Mouse (Mus musculus): Measurements from ENCODE around the gene Myrip. TPM values are rescaled to one million over a fixed set of nuclear protein-coding genes. Genes with fewer than 3 reads are reported as not detected.
"Not testable (repeated sequence)": the region's sequence is repeated elsewhere in the genome, so short reads cannot be mapped to it uniquely, and the experiment has no call there.

Gene Myrip
- 0.29 and 0.31 TPM in 2 replicates for polyA plus RNA-seq (2015; fragmentation: Nextera tagmentation; extraction: Ambion mirVana)

- not testable (repeated sequence) for H3K4me2 ChIP-seq; H3K36me3 ChIP-seq; H3K9me3 ChIP-seq; H3K27ac ChIP-seq; H3K4me3 ChIP-seq; ATAC-seq (ENCODE audit: borderline replicate concordance, extremely low read depth, low FRiP score, low TSS enrichment); H3K9ac ChIP-seq
- WGBS, result 71% methylated on average over 1 of the region's 1 CpGs
- Histone ChIP-seq H3K4me1 (peaks cover 14% of the 10 kb centered on the region; the same call in 1 of the 2 replicates), H3K27me3 (peaks cover 51% of the 10 kb centered on the region)
Measured at GRCm38 (mm10) chr9:120301213-120301612, at the start of gene Myrip. TSS of gene Myrip (plus strand) at chr9:120301513.

DNA sequence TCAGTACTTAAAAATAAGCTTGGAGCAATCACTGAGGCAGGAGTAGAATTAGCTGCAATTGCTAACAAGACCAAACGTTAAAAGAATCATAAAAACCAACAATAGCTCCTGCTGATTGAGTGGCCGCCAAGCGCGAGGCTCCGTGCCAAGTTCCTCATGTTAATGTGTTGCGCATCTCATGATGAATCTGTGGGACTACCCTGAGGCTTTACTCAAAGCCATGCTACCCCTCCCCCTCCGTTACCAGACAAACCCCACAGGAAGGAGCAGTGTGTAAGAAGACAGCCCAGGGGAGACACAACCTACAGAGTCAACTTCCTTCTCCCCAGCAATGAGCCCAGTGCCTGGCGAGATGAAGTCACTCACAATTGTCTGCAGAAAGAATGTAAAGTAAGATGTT, 41.5 kb upstream of the Myrip start:
- no peak overlapping the region for H3K4me3 ChIP-seq
- H3K4me1 ChIP-seq, result no peaks in the 10 kb centered on the region
- no peaks in the 10 kb centered on the region for H3K36me3 ChIP-seq
- no peak overlapping the region for H3K4me2 ChIP-seq
- no peak for ATAC-seq (ENCODE audit: borderline replicate concordance, extremely low read depth, low FRiP score, low TSS enrichment)
- 62% methylated on average over 8 of the region's 8 CpGs for WGBS
- no peaks in the 10 kb centered on the region for H3K9me3 ChIP-seq
- no peaks in the 10 kb centered on the region for H3K27me3 ChIP-seq
- H3K9ac ChIP-seq, result no peak overlapping the region
- H3K27ac ChIP-seq, result no peak overlapping the region

DNA sequence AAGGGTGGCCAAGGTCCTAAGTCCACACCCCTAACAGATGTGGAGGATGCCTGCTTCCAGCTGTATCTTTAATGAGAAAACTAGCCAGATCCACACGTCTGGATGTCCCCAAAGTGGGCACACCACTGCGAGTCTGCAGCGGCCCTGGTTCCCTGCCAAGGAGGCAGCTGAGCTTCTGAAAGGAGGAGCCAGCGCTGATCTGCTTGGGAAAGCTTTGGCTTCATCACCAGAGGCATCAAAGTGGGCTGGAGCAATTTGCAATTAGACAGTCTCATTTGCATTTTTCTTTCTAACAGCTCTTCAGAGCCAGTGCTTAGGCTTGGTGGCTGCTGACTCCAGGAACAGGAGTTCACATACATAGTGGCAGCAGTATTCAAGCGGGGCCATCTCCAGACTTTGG, 37.3 kb upstream of the Myrip start:
- no peak for ATAC-seq (ENCODE audit: borderline replicate concordance, extremely low read depth, low FRiP score, low TSS enrichment)

GRCm38 (mm10) chr9:120273083-120273482, 28.2 kb upstream of the Myrip start:
- H3K27me3 ChIP-seq, result no peaks in the 10 kb centered on the region
- no peak overlapping the region for H3K27ac ChIP-seq
- H3K4me2 ChIP-seq, result no peak overlapping the region
- no peaks in the 10 kb centered on the region for H3K9me3 ChIP-seq
- H3K4me3 ChIP-seq, result no peak overlapping the region
- WGBS, result 59% methylated on average over 8 of the region's 8 CpGs
- H3K36me3 ChIP-seq, result no peaks in the 10 kb centered on the region
- ATAC-seq (ENCODE audit: borderline replicate concordance, extremely low read depth, low FRiP score, low TSS enrichment), result no peak
- no peak overlapping the region for H3K9ac ChIP-seq
- no peaks in the 10 kb centered on the region for H3K4me1 ChIP-seq

More for the DNA sequence above, 37.3 kb upstream of the Myrip start:
- 53% methylated on average over 5 of the region's 5 CpGs for WGBS
- Histone ChIP-seq H3K4me2 (no peak overlapping the region), H3K36me3 (no peaks in the 10 kb centered on the region), H3K27me3 (no peaks in the 10 kb centered on the region), H3K9ac (no peak overlapping the region), H3K27ac (no peak overlapping the region), H3K4me1 (no peaks in the 10 kb centered on the region), H3K4me3 (no peak overlapping the region), H3K9me3 (no peaks in the 10 kb centered on the region)

DNA sequence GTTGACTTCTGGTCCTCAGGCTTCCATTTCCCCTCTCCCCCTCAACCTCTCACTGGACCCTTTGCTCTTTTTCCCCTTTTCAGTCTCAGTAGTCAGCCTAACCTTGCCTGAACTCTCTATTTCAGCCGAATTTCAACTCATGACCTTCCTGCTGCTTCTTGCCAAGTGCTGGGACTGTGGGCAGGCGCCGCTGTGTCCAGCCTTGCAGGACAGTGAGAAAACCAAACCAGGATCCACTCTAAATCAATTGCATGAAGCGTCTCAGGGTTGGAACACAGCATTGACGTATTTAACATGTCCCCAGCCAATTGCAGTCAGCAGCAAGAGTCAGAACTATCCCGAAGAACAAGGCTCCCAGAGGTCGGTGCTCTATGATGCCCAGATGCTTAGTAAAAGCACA, 26.1 kb upstream of the Myrip start:
- Histone ChIP-seq H3K27ac (no peak overlapping the region), H3K9ac (no peak overlapping the region), H3K27me3 (no peaks in the 10 kb centered on the region), H3K9me3 (no peaks in the 10 kb centered on the region), H3K4me1 (no peaks in the 10 kb centered on the region), H3K36me3 (no peaks in the 10 kb centered on the region), H3K4me2 (no peak overlapping the region), H3K4me3 (no peak overlapping the region)
- ATAC-seq (ENCODE audit: borderline replicate concordance, extremely low read depth, low FRiP score, low TSS enrichment), result no peak
- WGBS, result 66% methylated on average over 7 of the region's 7 CpGs

DNA sequence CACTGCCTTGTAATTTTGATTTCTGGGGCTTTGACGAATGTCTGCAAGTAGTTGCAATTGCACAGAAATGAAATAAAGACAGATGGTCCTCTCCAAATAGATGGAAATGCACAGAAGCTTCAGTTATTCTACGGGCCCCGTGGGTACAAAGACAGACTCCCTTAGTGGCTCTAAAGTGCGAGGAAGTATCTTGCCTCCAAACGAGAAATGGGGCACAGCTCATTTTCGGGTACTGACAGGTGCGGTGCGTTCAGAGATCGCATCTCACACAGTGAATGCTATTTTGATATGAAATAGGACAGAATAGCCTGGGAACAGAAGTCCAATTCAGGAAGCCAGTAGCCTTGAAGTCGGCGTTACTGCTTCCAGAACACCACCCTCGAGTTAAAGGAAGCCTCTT, 20.2 kb upstream of the Myrip start:
- H3K4me2 ChIP-seq, result no peak overlapping the region
- no peak overlapping the region for H3K27ac ChIP-seq
- ATAC-seq (ENCODE audit: borderline replicate concordance, extremely low read depth, low FRiP score, low TSS enrichment), result no peak
- WGBS, result 83% methylated on average over 12 of the region's 12 CpGs
- H3K9me3 ChIP-seq, result no peaks in the 10 kb centered on the region
- H3K4me1 ChIP-seq, result no peaks in the 10 kb centered on the region
- H3K4me3 ChIP-seq, result no peak overlapping the region
- H3K36me3 ChIP-seq, result no peaks in the 10 kb centered on the region
- no peak overlapping the region for H3K9ac ChIP-seq
- no peaks in the 10 kb centered on the region for H3K27me3 ChIP-seq

DNA sequence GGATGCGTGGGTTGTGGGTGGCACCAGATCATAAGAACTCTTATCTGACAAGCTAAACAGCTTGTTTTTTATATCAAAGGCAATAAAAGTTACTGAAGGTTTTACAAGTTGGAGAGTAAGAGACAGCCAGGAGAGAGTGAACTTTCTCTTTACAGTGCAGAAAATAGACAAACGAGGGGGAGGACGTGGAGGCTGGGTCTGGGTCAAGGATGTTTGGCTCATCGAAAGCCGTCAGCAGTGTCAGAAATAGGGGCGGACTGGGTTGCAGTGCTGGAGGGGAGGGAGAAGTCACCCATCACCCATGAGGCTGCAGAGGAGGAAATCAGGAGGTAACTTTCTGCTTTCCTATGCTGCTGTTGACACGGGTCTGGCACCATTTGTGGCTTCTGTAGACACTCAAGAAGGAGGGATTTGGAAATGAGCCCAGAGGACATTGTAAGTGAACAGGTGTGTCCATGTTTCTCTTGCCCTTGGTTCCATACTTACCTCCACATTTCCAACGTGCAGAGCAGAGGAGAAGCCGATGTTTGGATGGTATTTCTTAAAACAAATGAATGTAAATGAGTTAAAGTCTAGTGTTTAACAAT, 18.8 kb upstream of the Myrip start:
- Histone ChIP-seq H3K36me3 (no peaks in the 10 kb centered on the region), H3K9ac (no peak overlapping the region), H3K27ac (no peak overlapping the region), H3K27me3 (no peaks in the 10 kb centered on the region), H3K9me3 (no peaks in the 10 kb centered on the region), H3K4me3 (no peak overlapping the region), H3K4me1 (no peaks in the 10 kb centered on the region), H3K4me2 (no peak overlapping the region)
- 48% methylated on average over 9 of the region's 9 CpGs for WGBS
- no peak for ATAC-seq (ENCODE audit: borderline replicate concordance, extremely low read depth, low FRiP score, low TSS enrichment)

DNA sequence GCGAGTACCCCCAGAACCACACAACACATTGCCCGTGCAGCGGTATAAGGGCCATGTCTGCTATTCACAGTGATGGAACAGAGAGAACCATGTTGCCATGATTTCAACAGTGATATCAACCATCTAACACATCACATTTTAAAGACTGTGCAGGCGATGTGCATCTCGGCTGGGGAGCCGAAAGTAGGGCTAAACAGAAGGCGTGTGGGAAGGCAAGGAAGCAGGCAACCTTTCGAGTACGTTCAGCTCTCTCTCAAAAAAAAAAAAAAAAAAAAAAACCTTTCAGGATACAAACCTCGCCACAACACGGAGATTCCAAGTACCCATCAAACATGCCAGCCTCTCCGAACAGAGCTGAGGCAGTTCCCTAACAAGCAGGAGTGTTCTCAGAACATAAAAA, 17.8 kb upstream of the Myrip start:
- ATAC-seq (ENCODE audit: borderline replicate concordance, extremely low read depth, low FRiP score, low TSS enrichment), result no peak
- H3K27ac ChIP-seq, result no peak overlapping the region
- H3K27me3 ChIP-seq, result no peaks in the 10 kb centered on the region
- H3K4me2 ChIP-seq, result no peak overlapping the region
- H3K9me3 ChIP-seq, result no peaks in the 10 kb centered on the region
- H3K4me1 ChIP-seq, result no peaks in the 10 kb centered on the region
- no peak overlapping the region for H3K9ac ChIP-seq
- 82% methylated on average over 12 of the region's 12 CpGs for WGBS
- H3K4me3 ChIP-seq, result no peak overlapping the region
- no peaks in the 10 kb centered on the region for H3K36me3 ChIP-seq

DNA sequence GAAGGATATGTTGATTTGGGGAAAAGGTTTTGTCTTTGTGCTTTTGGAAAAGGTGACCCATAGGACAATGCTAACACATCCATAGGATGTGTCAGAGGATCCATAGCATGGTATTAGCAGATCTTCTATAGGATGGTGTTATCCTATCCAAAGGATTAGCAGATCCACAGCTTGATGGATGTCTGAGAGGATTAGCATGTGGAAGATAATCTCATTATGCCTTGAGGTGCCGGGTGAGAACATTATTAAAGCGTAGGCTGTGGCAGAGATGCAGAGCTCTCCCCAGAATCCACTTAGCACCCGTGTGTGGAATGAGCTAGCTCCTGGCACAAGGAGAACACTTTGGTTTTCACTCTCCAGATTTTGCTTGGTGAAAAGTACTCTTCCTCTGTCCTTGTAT, 13.3 kb upstream of the Myrip start:
- H3K4me2 ChIP-seq, result no peak overlapping the region
- no peaks in the 10 kb centered on the region for H3K9me3 ChIP-seq
- H3K27me3 ChIP-seq, result no peaks in the 10 kb centered on the region
- no peaks in the 10 kb centered on the region for H3K36me3 ChIP-seq
- no peaks in the 10 kb centered on the region for H3K4me1 ChIP-seq
- ATAC-seq (ENCODE audit: borderline replicate concordance, extremely low read depth, low FRiP score, low TSS enrichment), result no peak
- H3K4me3 ChIP-seq, result no peak overlapping the region
- H3K27ac ChIP-seq, result no peak overlapping the region
- H3K9ac ChIP-seq, result no peak overlapping the region
- 36% methylated on average over 3 of the region's 3 CpGs for WGBS

DNA sequence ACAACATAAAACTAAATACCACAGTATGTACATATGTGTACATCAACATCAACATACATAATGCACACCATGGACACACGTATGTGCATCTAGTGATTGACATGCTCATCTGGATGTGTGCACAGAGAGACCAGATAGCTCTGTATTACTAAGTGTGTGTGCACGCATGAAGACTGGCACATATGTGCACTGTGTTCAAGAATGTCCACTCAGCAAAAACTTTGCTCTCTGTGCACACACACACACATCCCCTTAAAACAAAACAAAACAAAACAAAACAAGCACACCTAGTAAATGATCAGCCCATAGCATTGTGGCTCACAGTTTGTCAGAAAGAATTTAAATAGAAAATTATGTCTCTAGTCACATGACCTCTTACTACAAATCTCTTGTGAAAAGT, 10.9 kb upstream of the Myrip start:
- 85% methylated on average over 2 of the region's 2 CpGs for WGBS
- Histone ChIP-seq H3K4me1 (no peaks in the 10 kb centered on the region), H3K4me2 (no peak overlapping the region)

GRCm38 (mm10) chr9:120292488-120292887, 8.8 kb upstream of the Myrip start:
- WGBS, result 69% methylated on average over 5 of the region's 5 CpGs
- ATAC-seq (ENCODE audit: borderline replicate concordance, extremely low read depth, low FRiP score, low TSS enrichment), result no peak
- Histone ChIP-seq H3K36me3 (no peaks in the 10 kb centered on the region), H3K9me3 (no peaks in the 10 kb centered on the region), H3K27me3 (no peaks in the 10 kb centered on the region), H3K4me1 (no peaks in the 10 kb centered on the region), H3K4me3 (no peak overlapping the region), H3K9ac (no peak overlapping the region), H3K27ac (no peak overlapping the region), H3K4me2 (no peak overlapping the region)

More for the DNA sequence above, 10.9 kb upstream of the Myrip start:
- Histone ChIP-seq H3K27me3 (no peaks in the 10 kb centered on the region), H3K27ac (no peak overlapping the region), H3K36me3 (no peaks in the 10 kb centered on the region), H3K9me3 (no peaks in the 10 kb centered on the region), H3K9ac (no peak overlapping the region), H3K4me3 (no peak overlapping the region)
- ATAC-seq (ENCODE audit: borderline replicate concordance, extremely low read depth, low FRiP score, low TSS enrichment), result no peak

DNA sequence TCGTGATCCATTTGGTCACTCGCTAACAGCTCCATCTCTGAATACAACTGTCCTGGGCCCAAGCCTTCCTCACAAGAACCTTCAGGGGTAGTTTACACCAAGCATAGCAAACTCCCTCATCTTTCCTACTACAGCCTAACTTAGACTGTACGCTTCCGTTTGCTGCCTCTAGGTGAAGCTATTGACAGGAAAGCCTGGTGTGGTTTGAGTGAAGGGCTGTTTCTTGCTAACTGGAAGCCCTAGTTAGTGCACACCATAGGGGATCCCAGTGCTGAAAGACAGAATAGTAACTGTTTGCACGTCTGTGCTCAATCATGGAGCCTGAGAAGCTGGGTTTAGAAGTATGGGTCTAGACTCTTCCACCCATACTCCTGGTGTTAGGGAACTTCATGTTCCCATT, 5.8 kb upstream of the Myrip start:
- no peaks in the 10 kb centered on the region for H3K4me1 ChIP-seq
- peaks cover 4% of the 10 kb centered on the region; the same call in 1 of the 2 replicates for H3K27me3 ChIP-seq
- H3K36me3 ChIP-seq, result no peaks in the 10 kb centered on the region
- H3K4me2 ChIP-seq, result no peak overlapping the region
- no peak overlapping the region for H3K9ac ChIP-seq
- H3K9me3 ChIP-seq, result no peaks in the 10 kb centered on the region
- no peak overlapping the region for H3K27ac ChIP-seq
- H3K4me3 ChIP-seq, result no peak overlapping the region
- WGBS, result 84% methylated on average over 5 of the region's 5 CpGs
- no peak for ATAC-seq (ENCODE audit: borderline replicate concordance, extremely low read depth, low FRiP score, low TSS enrichment)

DNA sequence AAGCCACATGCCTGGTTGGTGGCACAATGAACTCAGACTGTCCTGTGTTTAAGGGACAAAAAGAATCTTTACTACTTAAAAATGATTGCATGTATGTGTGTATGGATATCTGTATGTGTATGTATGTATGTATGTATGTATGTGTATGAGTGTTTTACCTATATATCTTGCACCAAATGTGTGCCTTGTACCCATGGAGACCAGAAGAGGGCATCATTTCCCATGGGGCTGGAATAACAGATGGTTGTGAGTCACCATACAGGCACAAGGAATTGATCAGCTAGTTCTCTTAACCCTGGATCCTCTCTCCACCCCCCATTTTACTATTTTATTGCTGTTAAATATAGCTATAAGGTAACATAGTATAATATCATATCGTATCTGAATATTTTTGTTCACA, 4.4 kb upstream of the Myrip start:
- Histone ChIP-seq H3K27me3 (peaks cover 8% of the 10 kb centered on the region; the same call in 1 of the 2 replicates), H3K27ac (no peak overlapping the region), H3K9me3 (no peaks in the 10 kb centered on the region), H3K9ac (no peak overlapping the region), H3K4me3 (no peak overlapping the region), H3K4me1 (no peaks in the 10 kb centered on the region), H3K36me3 (no peaks in the 10 kb centered on the region), H3K4me2 (no peak overlapping the region)
- 91% methylated on average over 1 of the region's 1 CpGs for WGBS
- no peak for ATAC-seq (ENCODE audit: borderline replicate concordance, extremely low read depth, low FRiP score, low TSS enrichment)

Measured in lung, embryonic 15.5 days (tissue).